Mouse (Mus musculus) E14TG2a.4 (cell line): Measurements from ENCODE around the gene Ntsr1.
A peak's percentile ranks its signal among the peaks of the same experiment; 100 is the strongest.

Experiments used
- H3K27me3 ChIP-seq: 2 replicates; pipeline ENCODE4 v1.6.1; 2014; ENCODE audit warnings: low read length, control low read depth; ENCODE audit not compliant: insufficient read depth
- H3K36me3 ChIP-seq: 2 replicates; pipeline ENCODE4 v1.6.1; 2014; ENCODE audit warnings: low read length, control low read depth; ENCODE audit not compliant: insufficient read depth
- H3K4me1 ChIP-seq: replicated peaks from 2 replicates; pipeline ENCODE4 v1.6.1; 2014; ENCODE audit warnings: low read depth, low read length, control low read depth
- H3K4me3 ChIP-seq: replicated peaks from 2 replicates; pipeline ENCODE4 v1.5.1; 2014; ENCODE audit warnings: mild to moderate bottlenecking, low read length
- H3K9me3 ChIP-seq: 2 replicates; pipeline ENCODE4 v1.6.1; 2014; ENCODE audit warnings: low read length, control low read depth
- CTCF ChIP-seq: conservative IDR thresholded peaks from 2 replicates; pipeline ENCODE4 v1.5.1; 2014; ENCODE audit warnings: low read length
- NANOG ChIP-seq: IDR thresholded peaks from 2 replicates; pipeline ENCODE4 v1.6.1; 2014; ENCODE audit warnings: borderline replicate concordance, low read length, mixed read lengths
- POU5F1 ChIP-seq: IDR thresholded peaks from 2 replicates; pipeline ENCODE4 v1.6.1; 2014; ENCODE audit warnings: low read length, borderline replicate concordance

Gene Ntsr1

GRCm38 (mm10) chr2:180466505-180466904, 33.3 kb upstream of the Ntsr1 start:
- Histone ChIP-seq H3K4me3 (no peak overlapping the region), H3K4me1 (peaks cover 28% of the 10 kb centered on the region), H3K9me3 (no peaks in the 10 kb centered on the region), H3K36me3 (peaks cover 67% of the 10 kb centered on the region), H3K27me3 (peaks cover 24% of the 10 kb centered on the region)
- no peak for TF ChIP-seq NANOG
- TF ChIP-seq CTCF, result no peak
- no peak for TF ChIP-seq POU5F1

- H3K9me3 ChIP-seq, result no peaks in the 10 kb centered on the region
- H3K4me1 ChIP-seq, result peaks cover 24% of the 10 kb centered on the region
- no peak for TF ChIP-seq NANOG
- TF ChIP-seq CTCF, result no peak
- no peak for TF ChIP-seq POU5F1
- peaks cover 69% of the 10 kb centered on the region for H3K36me3 ChIP-seq
- no peak overlapping the region for H3K4me3 ChIP-seq
- H3K27me3 ChIP-seq, result peaks cover 14% of the 10 kb centered on the region; the same call in 1 of the 2 replicates
These were observed 30.9 kb upstream of the Ntsr1 start for GRCm38 (mm10) chr2:180468871-180469270.

GRCm38 (mm10) chr2:180469768-180470167, 30.0 kb upstream of the Ntsr1 start:
- Histone ChIP-seq H3K9me3 (no peaks in the 10 kb centered on the region), H3K27me3 (peaks cover 11% of the 10 kb centered on the region; the same call in 1 of the 2 replicates), H3K4me3 (no peak overlapping the region), H3K4me1 (peaks cover 20% of the 10 kb centered on the region), H3K36me3 (peaks cover 72% of the 10 kb centered on the region)
- no peak for TF ChIP-seq CTCF
- TF ChIP-seq POU5F1, result no peak
- TF ChIP-seq NANOG, result no peak

- peaks cover 48% of the 10 kb centered on the region for H3K36me3 ChIP-seq
- H3K4me1 ChIP-seq, result peaks cover 20% of the 10 kb centered on the region
- H3K4me3 ChIP-seq, result peak overlapping the region; percentile 63
- no peaks in the 10 kb centered on the region for H3K9me3 ChIP-seq
- H3K27me3 ChIP-seq, result peaks cover 13% of the 10 kb centered on the region; the same call in 1 of the 2 replicates
- TF ChIP-seq NANOG (no peak), CTCF (peak; percentile 88), POU5F1 (no peak)
These were observed 27.3 kb upstream of the Ntsr1 start for GRCm38 (mm10) chr2:180472306-180473079.

GRCm38 (mm10) chr2:180473080-180473440, 26.7 kb upstream of the Ntsr1 start:
- peaks cover 20% of the 10 kb centered on the region for H3K4me1 ChIP-seq
- H3K27me3 ChIP-seq, result peaks cover 13% of the 10 kb centered on the region; the same call in 1 of the 2 replicates
- no peaks in the 10 kb centered on the region for H3K9me3 ChIP-seq
- H3K36me3 ChIP-seq, result peaks cover 43% of the 10 kb centered on the region
- peak; percentile 14; the same call in 1 of the 2 replicates for TF ChIP-seq CTCF
- no peak for TF ChIP-seq NANOG
- no peak for TF ChIP-seq POU5F1
- 0 out of 2 replicates have a peak overlapping the region, but pooled peaks have one; percentile 63 for H3K4me3 ChIP-seq

- Histone ChIP-seq H3K27me3 (peaks cover 13% of the 10 kb centered on the region; the same call in 1 of the 2 replicates), H3K4me3 (no peak overlapping the region), H3K9me3 (no peaks in the 10 kb centered on the region), H3K36me3 (peaks cover 26% of the 10 kb centered on the region), H3K4me1 (peaks cover 20% of the 10 kb centered on the region)
- TF ChIP-seq POU5F1 (no peak), NANOG (no peak), CTCF (no peak)
These were observed 24.9 kb upstream of the Ntsr1 start for GRCm38 (mm10) chr2:180474864-180475263.

- TF ChIP-seq CTCF (no peak), POU5F1 (no peak), NANOG (no peak)
- H3K4me3 ChIP-seq, result no peak overlapping the region
These were observed 17.5 kb upstream of the Ntsr1 start for GRCm38 (mm10) chr2:180482274-180482673.

GRCm38 (mm10) chr2:180484882-180485281, 14.9 kb upstream of the Ntsr1 start:
- Histone ChIP-seq H3K4me1 (peaks cover 53% of the 10 kb centered on the region), H3K27me3 (peaks cover 82% of the 10 kb centered on the region), H3K4me3 (no peak overlapping the region), H3K9me3 (no peaks in the 10 kb centered on the region), H3K36me3 (no peaks in the 10 kb centered on the region)
- TF ChIP-seq POU5F1 (no peak), CTCF (no peak), NANOG (no peak)

More at GRCm38 (mm10) chr2:180482274-180482673, 17.5 kb upstream of the Ntsr1 start:
- Histone ChIP-seq H3K27me3 (peaks cover 62% of the 10 kb centered on the region), H3K4me1 (peaks cover 39% of the 10 kb centered on the region), H3K36me3 (no peaks in the 10 kb centered on the region), H3K9me3 (no peaks in the 10 kb centered on the region)

GRCm38 (mm10) chr2:180485306-180485705, 14.5 kb upstream of the Ntsr1 start:
- no peak overlapping the region for H3K4me3 ChIP-seq
- no peaks in the 10 kb centered on the region for H3K36me3 ChIP-seq
- no peak for TF ChIP-seq CTCF
- no peak for TF ChIP-seq NANOG
- TF ChIP-seq POU5F1, result no peak
- H3K9me3 ChIP-seq, result no peaks in the 10 kb centered on the region
- H3K27me3 ChIP-seq, result peaks cover 85% of the 10 kb centered on the region
- H3K4me1 ChIP-seq, result peaks cover 53% of the 10 kb centered on the region
